Mouse (Mus musculus) central nervous system, embryonic 18 days (tissue): ENCODE results near the gene Bdkrb1. TPM values are rescaled to one million over a fixed set of nuclear protein-coding genes. Genes with fewer than 3 reads are reported as not detected.

Source experiments
- polyA plus RNA-seq: library from polyadenylated mRNA; depleted of rRNA; stranded (reverse); fragments of >200 nt; gene quantifications from 2 replicates; pipeline ENCODE4 v1.2.3, GENCODE M21; 2012; rRNA removed

Gene Bdkrb1
- 0.15 and 0.28 TPM in 2 replicates for polyA plus RNA-seq

GRCm38 (mm10) chr12:105602581-105603210 lies at the start of gene Bdkrb1:
Gene Bdkrb1, plus strand, starts transcription at chr12:105603085.

GRCm38 (mm10) chr12:105562936-105563680 lies 39.8 kb upstream of the Bdkrb1 start, which contains the start of gene Bdkrb2:
Gene Bdkrb2, plus strand, starts transcription at chr12:105563226.

Other genes with a start within 250 kb of the Bdkrb1 start
- 116 and 136 TPM in 2 replicates for gene D430019H16Rik, start 149.2 kb upstream of the Bdkrb1 start, polyA plus RNA-seq
- gene Bdkrb2, start 39.9 kb upstream of the Bdkrb1 start, polyA plus RNA-seq: 0.87 and 1.2 TPM in 2 replicates
- 14.9 and 15.4 TPM in 2 replicates for gene Gskip, start 81.7 kb downstream of the Bdkrb1 start, polyA plus RNA-seq
- 28.9 and 30.2 TPM in 2 replicates for gene Atg2b, start 82.1 kb downstream of the Bdkrb1 start, polyA plus RNA-seq
- 2.4 and 3.4 TPM in 2 replicates for gene Ak7, start 102.9 kb downstream of the Bdkrb1 start, polyA plus RNA-seq
- gene Papola, start 181.6 kb downstream of the Bdkrb1 start, polyA plus RNA-seq: 147 and 154 TPM in 2 replicates